8 mouse cellular contexts compared by ENCODE assay signal in genomic region chr5:139825947-139826346, GRCm38 (mm10). TPM values are rescaled to one million over a fixed set of nuclear protein-coding genes. Genes with fewer than 3 reads are reported as not detected.
DNase-seq lines count a peak whose midpoint lies in the region; ATAC-seq and TF ChIP-seq lines count a peak whose summit lies in the region.

No protein-coding gene starts in this region.

- peak overlapping the region; percentile 92 for H3K4me3 ChIP-seq in lung, adult 2 months (replicated peaks; ENCODE audit: extremely low read depth, low read depth, low read length)
- peak overlapping the region; percentile 87 for H3K4me3 ChIP-seq in embryonic facial prominence, embryonic 13.5 days
- peak overlapping the region; percentile 83 for H3K4me3 ChIP-seq in intestine, embryonic 16.5 days (ENCODE audit: low read length)
- H3K4me3 ChIP-seq in neural tube, embryonic 13.5 days = peak overlapping the region; percentile 74

- TF ChIP-seq CTCF in lung, adult 2 months (IDR thresholded peaks at IDR 0.05; ENCODE audit: insufficient read depth, low read length) = no peak

- H3K4me1 ChIP-seq in lung, adult 2 months (ENCODE audit: control insufficient read depth, insufficient read depth, low read length) = peaks cover 12% of the 10 kb centered on the region
- H3K4me1 ChIP-seq in embryonic facial prominence, embryonic 13.5 days = peaks cover 12% of the 10 kb centered on the region
- H3K4me1 ChIP-seq in intestine, embryonic 16.5 days (ENCODE audit: control insufficient read depth, insufficient read depth, low read length) = peaks cover 18% of the 10 kb centered on the region
- peaks cover 19% of the 10 kb centered on the region for H3K4me1 ChIP-seq in neural tube, embryonic 13.5 days (replicated peaks)

- 33% methylated on average over 11 of the region's 11 CpGs for WGBS in lung, adult 2 months
- 44% methylated on average over 11 of the region's 11 CpGs for WGBS in embryonic facial prominence, embryonic 13.5 days
- 39% methylated on average over 11 of the region's 11 CpGs for WGBS in intestine, embryonic 16.5 days
- WGBS in neural tube, embryonic 13.5 days = 43% methylated on average over 11 of the region's 11 CpGs

- H3K36me3 ChIP-seq in embryonic facial prominence, embryonic 13.5 days = peaks cover 28% of the 10 kb centered on the region
- H3K36me3 ChIP-seq in intestine, embryonic 16.5 days (ENCODE audit: control insufficient read depth, insufficient read depth, low read length) = peaks cover 4% of the 10 kb centered on the region; the same call in 1 of the 2 replicates
- peaks cover 27% of the 10 kb centered on the region for H3K36me3 ChIP-seq in neural tube, embryonic 13.5 days

- H3K4me2 ChIP-seq in embryonic facial prominence, embryonic 13.5 days = peak overlapping the region; percentile 97
- peak overlapping the region; percentile 87 for H3K4me2 ChIP-seq in intestine, embryonic 16.5 days (ENCODE audit: low read depth, low read length)
- H3K4me2 ChIP-seq in neural tube, embryonic 13.5 days = peak overlapping the region; percentile 99

- H3K9me3 ChIP-seq in embryonic facial prominence, embryonic 13.5 days = no peaks in the 10 kb centered on the region
- H3K9me3 ChIP-seq in intestine, embryonic 16.5 days (ENCODE audit: control insufficient read depth, low read length) = no peaks in the 10 kb centered on the region
- no peaks in the 10 kb centered on the region for H3K9me3 ChIP-seq in neural tube, embryonic 13.5 days

- no peak for TF ChIP-seq POLR2A in lung, adult 2 months (IDR thresholded peaks at IDR 0.05; ENCODE audit: borderline replicate concordance, extremely low read depth, low read depth, low read length)

- no peak for DNase-seq in lung, adult 2 months
- no peak for DNase-seq in lung, postnatal 36 days
- DNase-seq in right cerebral cortex, postnatal 10 days (ENCODE audit: low spot score in 2 of 2) = no peak
- no peak for DNase-seq in cerebellum, adult 11 months
- DNase-seq in urinary bladder, adult 18-20 months (ENCODE audit: low spot score in 2 of 2) = no peak

- no peak for ATAC-seq in embryonic facial prominence, embryonic 13.5 days (ENCODE audit: insufficient number of reproducible peaks, insufficient read depth, low FRiP score, low TSS enrichment, low read depth)
- no peak for ATAC-seq in intestine, embryonic 16.5 days
- 0 out of 2 replicates have a peak, but pooled peaks have one; percentile 18 for ATAC-seq in neural tube, embryonic 13.5 days (ENCODE audit: low read depth)

- H3K27ac ChIP-seq in embryonic facial prominence, embryonic 13.5 days = peak overlapping the region; percentile 84; the same call in 1 of the 2 replicates
- no peak overlapping the region for H3K27ac ChIP-seq in intestine, embryonic 16.5 days (ENCODE audit: low read length)
- peak overlapping the region; percentile 77; the same call in 1 of the 2 replicates for H3K27ac ChIP-seq in neural tube, embryonic 13.5 days (replicated peaks)

- peak overlapping the region; percentile 87 for H3K9ac ChIP-seq in embryonic facial prominence, embryonic 13.5 days
- peak overlapping the region; percentile 84 for H3K9ac ChIP-seq in intestine, embryonic 16.5 days (ENCODE audit: low read depth, low read length)
- peak overlapping the region; percentile 80 for H3K9ac ChIP-seq in neural tube, embryonic 13.5 days

- H3K27me3 ChIP-seq in embryonic facial prominence, embryonic 13.5 days = no peaks in the 10 kb centered on the region
- no peaks in the 10 kb centered on the region for H3K27me3 ChIP-seq in intestine, embryonic 16.5 days (replicated peaks; ENCODE audit: control insufficient read depth, insufficient read depth, low read length)
- H3K27me3 ChIP-seq in neural tube, embryonic 13.5 days = no peaks in the 10 kb centered on the region

RNA-seq across cellular contexts. Expression of gene Gm26938, which starts 0.3 kb away (rescaled TPM):
- polyA plus RNA-seq in lung, adult 2 months (2012; rRNA removed) = not detected in 2 replicates
- 0.90 TPM in 1 of 2 replicates, not detected in the other for polyA plus RNA-seq in embryonic facial prominence, embryonic 13.5 days (2015; fragmentation: Nextera tagmentation; extraction: Ambion mirVana)
- not detected in 2 replicates for polyA plus RNA-seq in intestine, embryonic 16.5 days (2015; fragmentation: Nextera tagmentation; extraction: Ambion mirVana)
- not detected in 2 replicates for polyA plus RNA-seq in neural tube, embryonic 13.5 days (2015; fragmentation: Nextera tagmentation; extraction: Ambion mirVana)

RNA-seq across cellular contexts. Expression of gene Psmg3, which starts 0.7 kb away (rescaled TPM):
- polyA plus RNA-seq in lung, adult 2 months (2012; rRNA removed) = 23.6 and 24.4 TPM in 2 replicates
- polyA plus RNA-seq in embryonic facial prominence, embryonic 13.5 days (2015; fragmentation: Nextera tagmentation; extraction: Ambion mirVana) = 59.8 and 65.4 TPM in 2 replicates
- 67.6 and 80.3 TPM in 2 replicates for polyA plus RNA-seq in intestine, embryonic 16.5 days (2015; fragmentation: Nextera tagmentation; extraction: Ambion mirVana)
- 66.6 and 70.3 TPM in 2 replicates for polyA plus RNA-seq in neural tube, embryonic 13.5 days (2015; fragmentation: Nextera tagmentation; extraction: Ambion mirVana)

RNA-seq across cellular contexts. Expression of gene Tmem184a, which starts 6.2 kb away (rescaled TPM):
- 53.9 and 61.2 TPM in 2 replicates for polyA plus RNA-seq in lung, adult 2 months (2012; rRNA removed)
- polyA plus RNA-seq in embryonic facial prominence, embryonic 13.5 days (2015; fragmentation: Nextera tagmentation; extraction: Ambion mirVana) = 2.3 and 2.7 TPM in 2 replicates
- polyA plus RNA-seq in intestine, embryonic 16.5 days (2015; fragmentation: Nextera tagmentation; extraction: Ambion mirVana) = 120 and 151 TPM in 2 replicates
- 0.23 and 0.64 TPM in 2 replicates for polyA plus RNA-seq in neural tube, embryonic 13.5 days (2015; fragmentation: Nextera tagmentation; extraction: Ambion mirVana)

RNA-seq across cellular contexts. Expression of gene Mafk, which starts 34.6 kb away (rescaled TPM):
- polyA plus RNA-seq in lung, adult 2 months (2012; rRNA removed) = 49.1 and 55.6 TPM in 2 replicates
- polyA plus RNA-seq in embryonic facial prominence, embryonic 13.5 days (2015; fragmentation: Nextera tagmentation; extraction: Ambion mirVana) = 8.7 and 9.6 TPM in 2 replicates
- polyA plus RNA-seq in intestine, embryonic 16.5 days (2015; fragmentation: Nextera tagmentation; extraction: Ambion mirVana) = 25.0 and 25.2 TPM in 2 replicates
- polyA plus RNA-seq in neural tube, embryonic 13.5 days (2015; fragmentation: Nextera tagmentation; extraction: Ambion mirVana) = 11.7 and 12.1 TPM in 2 replicates

RNA-seq across cellular contexts. Expression of gene Ints1, which starts 50.5 kb away (rescaled TPM):
- 51.0 and 56.4 TPM in 2 replicates for polyA plus RNA-seq in lung, adult 2 months (2012; rRNA removed)
- 24.5 and 29.0 TPM in 2 replicates for polyA plus RNA-seq in embryonic facial prominence, embryonic 13.5 days (2015; fragmentation: Nextera tagmentation; extraction: Ambion mirVana)
- polyA plus RNA-seq in intestine, embryonic 16.5 days (2015; fragmentation: Nextera tagmentation; extraction: Ambion mirVana) = 18.8 and 18.9 TPM in 2 replicates
- 24.3 and 27.1 TPM in 2 replicates for polyA plus RNA-seq in neural tube, embryonic 13.5 days (2015; fragmentation: Nextera tagmentation; extraction: Ambion mirVana)

Comparison
In these comparisons a context has a peak if more than half of its experiments do, and no peak if none do; other contexts are left out.
1. RNA of gene Tmem184a, which starts 6.2 kb away (polyA plus RNA-seq): 120 to 151 TPM in intestine, embryonic 16.5 days and 53.9 to 61.2 TPM in lung, adult 2 months; 2.3 to 2.7 TPM in embryonic facial prominence, embryonic 13.5 days and 0.23 to 0.64 TPM in neural tube, embryonic 13.5 days; every median in the first group is over 10 times any median in the second.
2. Peak in every context shown above with its lines, with median percentiles within 50 percentile points of each other: H3K4me3 ChIP-seq, H3K4me2 ChIP-seq and H3K9ac ChIP-seq.